Mouse (Mus musculus) left cerebral cortex, postnatal 10 days (tissue): Measurements from ENCODE around the gene Rab31. TPM values are rescaled to one million over a fixed set of nuclear protein-coding genes. Genes with fewer than 3 reads are reported as not detected.
"Not testable (repeated sequence)": the region's sequence is repeated elsewhere in the genome, so short reads cannot be mapped to it uniquely, and the experiment has no call there.

ENCODE experiments used
- DNase-seq, 2 experiments: peaks; one replicate each; pipeline ENCODE4 v3.0.0; 2021 to 2022; ENCODE audit warnings: low spot score in 2 of 2, mixed read lengths in 1 of 2; ENCODE audit errors: extremely low spot score in 1 of 2
- intact Hi-C: fragments of 180-260 bp; cut with DNase I; formaldehyde crosslinking; loops from one replicate; pipeline ENCODE4 v1.15.1; 2025
- total RNA-seq, 2 experiments: library from RNA; stranded (reverse); gene quantifications; 2 replicates each; pipeline ENCODE4 v1.2.3; 2021

Gene Rab31
- total RNA-seq, 2 experiments from 2014 or later = 82.5 to 84.5 TPM

- DNase-seq = no peak
- intact Hi-C loops = no loop called here
Measured at GRCm38 (mm10) chr17:65649175-65649493, 123.4 kb downstream of the Rab31 start.

- DNase-seq = no peak
- intact Hi-C loops = no loop called here
Measured at GRCm38 (mm10) chr17:65648371-65649174, 124.0 kb downstream of the Rab31 start.

- DNase-seq = no peak
- intact Hi-C loops = no loop called here
Measured at GRCm38 (mm10) chr17:65647961-65648360, 124.6 kb downstream of the Rab31 start.

- intact Hi-C loops = no loop called here
- no peak for DNase-seq
Measured at GRCm38 (mm10) chr17:65647226-65647625, 125.3 kb downstream of the Rab31 start.

GRCm38 (mm10) chr17:65643579-65643978 lies 129.0 kb downstream of the Rab31 start:
- intact Hi-C loops = no loop called here
- no peak for DNase-seq

- DNase-seq = peak; percentile 44
- intact Hi-C loops = no loop called here
Measured at GRCm38 (mm10) chr17:65643051-65643521, 129.5 kb downstream of the Rab31 start.

GRCm38 (mm10) chr17:65642578-65642991 lies 130.0 kb downstream of the Rab31 start:
- intact Hi-C loops = no loop called here
- DNase-seq = no peak

- intact Hi-C loops = no loop called here
Measured at GRCm38 (mm10) chr17:65641734-65642218, 130.8 kb downstream of the Rab31 start, which contains the start of gene Txndc2. Gene Txndc2 (minus strand): TSS chr17:65642168.

GRCm38 (mm10) chr17:65639144-65639543 lies 133.4 kb downstream of the Rab31 start:
- intact Hi-C loops = no loop called here
- no peak for DNase-seq

More at GRCm38 (mm10) chr17:65641734-65642218, 130.8 kb downstream of the Rab31 start, which contains the start of gene Txndc2:
- no peak for DNase-seq

GRCm38 (mm10) chr17:65635715-65636360 lies 136.7 kb downstream of the Rab31 start:
- intact Hi-C loops = no loop called here
- no peak for DNase-seq

GRCm38 (mm10) chr17:65629943-65630342 lies 142.6 kb downstream of the Rab31 start:
- DNase-seq = no peak
- intact Hi-C loops = no loop called here

- DNase-seq, intact Hi-C loops: not testable (repeated sequence)
Measured at GRCm38 (mm10) chr17:65628823-65629532, 143.6 kb downstream of the Rab31 start.

GRCm38 (mm10) chr17:65626301-65626700 lies 146.3 kb downstream of the Rab31 start:
- DNase-seq = no peak
- intact Hi-C loops = no loop called here

- no peak for DNase-seq
- intact Hi-C loops = no loop called here
Measured at GRCm38 (mm10) chr17:65625563-65625962, 147.0 kb downstream of the Rab31 start.

GRCm38 (mm10) chr17:65623130-65623529 lies 149.4 kb downstream of the Rab31 start:
- DNase-seq = no peak
- intact Hi-C loops = no loop called here

GRCm38 (mm10) chr17:65618431-65618830 lies 154.1 kb downstream of the Rab31 start:
- intact Hi-C loops = no loop called here
- no peak for DNase-seq

- intact Hi-C loops = no loop called here
- no peak for DNase-seq
Measured at GRCm38 (mm10) chr17:65615678-65616077, 156.9 kb downstream of the Rab31 start.

- intact Hi-C loops = loop anchor here (5.0 kb wide), 1 partner anchor 168 kb away; the partner anchor contains the start of gene Ppp4r1
- peak in 1 of 2 experiments; percentile 16 for DNase-seq
Measured at GRCm38 (mm10) chr17:65614431-65614830, 158.1 kb downstream of the Rab31 start.
